Mouse (Mus musculus) thymus, adult 18-20 months (tissue): Measurements from ENCODE around the gene Klhl35.

ENCODE experiments used
- DNase-seq, 2 experiments: peaks; one replicate each; pipeline ENCODE4 v3.0.0; 2022; ENCODE audit warnings: mixed read lengths in 2 of 2

Gene Klhl35

GRCm38 (mm10) chr7:99465811-99466210 lies at the start of gene Klhl35:
Klhl35 (plus strand) TSS chr7:99466004.
- DNase-seq: no peak

GRCm38 (mm10) chr7:99419311-99419710 lies 46.5 kb upstream of the Klhl35 start:
- no peak for DNase-seq

GRCm38 (mm10) chr7:99421006-99421405 lies 44.8 kb upstream of the Klhl35 start:
- no peak for DNase-seq

GRCm38 (mm10) chr7:99424538-99425155 lies 41.2 kb upstream of the Klhl35 start:
- DNase-seq: no peak

GRCm38 (mm10) chr7:99425706-99426105 lies 40.1 kb upstream of the Klhl35 start:
- no peak for DNase-seq

GRCm38 (mm10) chr7:99427031-99427430 lies 38.8 kb upstream of the Klhl35 start:
- no peak for DNase-seq

- DNase-seq: no peak
These were observed 37.8 kb upstream of the Klhl35 start for GRCm38 (mm10) chr7:99427987-99428386.

GRCm38 (mm10) chr7:99428836-99429235 lies 37.0 kb upstream of the Klhl35 start:
- DNase-seq: no peak

GRCm38 (mm10) chr7:99429786-99430185 lies 36.0 kb upstream of the Klhl35 start:
- no peak for DNase-seq

GRCm38 (mm10) chr7:99430246-99430645 lies 35.6 kb upstream of the Klhl35 start:
- DNase-seq: no peak

GRCm38 (mm10) chr7:99432248-99432647 lies 33.6 kb upstream of the Klhl35 start:
- DNase-seq: no peak

GRCm38 (mm10) chr7:99432863-99433262 lies 32.9 kb upstream of the Klhl35 start:
- DNase-seq: no peak

GRCm38 (mm10) chr7:99434672-99435250 lies 31.0 kb upstream of the Klhl35 start:
- DNase-seq: no peak

GRCm38 (mm10) chr7:99436530-99436929 lies 29.3 kb upstream of the Klhl35 start:
- DNase-seq: no peak

GRCm38 (mm10) chr7:99438881-99439280 lies 26.9 kb upstream of the Klhl35 start:
- DNase-seq: no peak

- DNase-seq: no peak
These were observed 24.2 kb upstream of the Klhl35 start for GRCm38 (mm10) chr7:99441534-99442072.

- no peak for DNase-seq
These were observed 22.6 kb upstream of the Klhl35 start for GRCm38 (mm10) chr7:99443164-99443563.

GRCm38 (mm10) chr7:99444012-99444411 lies 21.8 kb upstream of the Klhl35 start:
- DNase-seq: no peak

GRCm38 (mm10) chr7:99445833-99446232 lies 20.0 kb upstream of the Klhl35 start:
- no peak for DNase-seq

GRCm38 (mm10) chr7:99447323-99447722 lies 18.5 kb upstream of the Klhl35 start:
- no peak for DNase-seq

GRCm38 (mm10) chr7:99448619-99449018 lies 17.2 kb upstream of the Klhl35 start:
- no peak for DNase-seq

- peak in 1 of 2 experiments; percentile 23 for DNase-seq
These were observed 16.7 kb upstream of the Klhl35 start for GRCm38 (mm10) chr7:99449063-99449462.

GRCm38 (mm10) chr7:99449751-99450150 lies 16.1 kb upstream of the Klhl35 start:
- no peak for DNase-seq

GRCm38 (mm10) chr7:99450703-99451102 lies 15.1 kb upstream of the Klhl35 start:
- DNase-seq: peak in 1 of 2 experiments; percentile 35

- no peak for DNase-seq
These were observed 12.9 kb upstream of the Klhl35 start for GRCm38 (mm10) chr7:99452859-99453258.
